Mouse (Mus musculus): Measurements from ENCODE around the gene Fam71e1.

The Fam71e1 gene

DNA sequence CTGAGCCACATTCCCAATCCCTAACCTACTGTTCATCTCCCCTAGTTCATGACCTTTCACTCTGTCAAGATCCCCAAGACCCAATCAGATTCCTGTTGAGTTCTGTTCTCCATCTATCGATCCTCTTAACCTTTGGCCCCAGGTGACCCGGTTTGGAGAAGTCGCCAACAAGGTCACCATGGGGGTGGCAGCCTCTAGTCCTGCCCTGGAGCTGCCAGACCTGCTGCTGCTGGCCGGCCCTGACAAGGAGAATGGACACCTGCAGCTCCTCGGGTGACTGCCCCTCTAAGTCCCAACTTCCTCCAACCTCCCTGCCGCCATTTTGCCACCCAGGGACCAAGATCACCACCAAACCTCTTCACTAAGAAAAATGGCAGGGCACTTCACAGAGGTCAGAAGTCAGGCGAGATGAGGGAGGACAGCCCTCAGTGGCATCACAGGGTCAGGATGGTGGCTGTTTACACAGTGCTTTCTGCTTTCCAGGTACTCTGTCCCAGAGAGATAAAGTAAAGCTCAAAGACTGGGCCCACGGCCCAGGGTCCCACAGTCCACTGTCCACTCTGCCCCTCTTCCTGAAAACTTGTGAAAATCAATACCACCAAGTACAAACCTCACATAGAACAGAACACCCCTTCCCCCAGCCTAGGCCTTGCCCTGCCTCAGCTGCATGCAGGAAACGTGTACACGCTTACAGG lies 1.1 kb downstream of the Fam71e1 start:
- ATAC-seq (ENCODE audit: low TSS enrichment), result no peak

DNA sequence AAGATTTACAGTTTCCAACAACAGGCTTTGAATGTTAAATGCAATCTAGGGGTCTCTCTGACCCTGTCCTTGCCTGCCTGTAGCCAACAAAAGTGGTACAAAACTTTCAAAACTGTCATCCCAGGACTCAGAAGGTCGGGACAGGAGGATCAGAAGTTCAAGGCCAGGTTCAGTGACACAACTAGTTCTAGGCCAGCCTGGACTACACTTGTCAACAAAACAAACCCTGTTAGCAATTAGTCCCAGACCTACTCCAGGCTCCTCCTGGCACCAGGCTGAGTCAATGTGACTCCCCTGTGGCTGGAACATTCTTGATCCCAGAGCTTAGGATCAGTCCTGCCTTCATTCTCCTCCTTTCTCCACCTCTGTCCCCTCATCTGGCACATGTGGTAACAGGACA lies 2.5 kb downstream of the Fam71e1 start:
- no peak for ATAC-seq (ENCODE audit: low TSS enrichment)

- ATAC-seq (ENCODE audit: low TSS enrichment), result no peak
Observed at GRCm38 (mm10) chr7:44500046-44500445, 3.7 kb downstream of the Fam71e1 start.

GRCm38 (mm10) chr7:44501563-44502115 lies 5.3 kb downstream of the Fam71e1 start:
- peak; percentile 75; the same call in 1 of the 2 replicates for ATAC-seq (ENCODE audit: low TSS enrichment)

GRCm38 (mm10) chr7:44507491-44507890 lies 11.1 kb downstream of the Fam71e1 start:
- no peak for ATAC-seq (ENCODE audit: low TSS enrichment)

DNA sequence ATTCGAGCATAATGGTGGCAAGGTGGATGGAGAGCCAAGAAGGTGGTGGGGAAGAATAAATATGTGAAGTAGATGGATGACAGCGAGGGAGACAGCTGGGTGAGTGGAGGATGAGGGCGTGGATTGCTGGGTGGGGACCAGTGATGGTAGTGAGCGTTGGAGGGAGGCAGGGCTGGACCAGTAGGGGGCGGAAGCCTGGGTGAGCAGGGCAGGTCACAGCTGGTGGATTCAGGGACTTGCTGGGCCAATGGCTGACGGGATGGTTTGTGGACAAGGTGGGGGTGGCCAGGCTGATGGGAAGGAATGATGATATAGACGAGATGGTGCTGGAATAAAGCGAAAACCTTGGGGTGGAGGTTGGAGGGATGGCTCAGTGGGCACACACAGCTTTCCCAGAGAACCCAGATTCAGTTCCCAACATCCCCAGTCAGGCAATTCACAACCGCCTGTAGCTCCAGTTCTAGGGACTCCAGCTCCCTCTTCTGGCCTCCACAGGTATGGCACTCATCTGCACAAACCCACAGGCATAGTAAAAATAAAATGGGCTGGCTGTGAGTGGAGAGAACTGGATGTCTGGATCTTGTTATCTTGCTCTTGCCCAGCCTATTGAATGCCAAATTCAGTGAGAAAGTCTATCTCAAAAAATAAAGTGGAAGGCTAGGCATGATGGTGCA lies 23.0 kb downstream of the Fam71e1 start:
- no peak for ATAC-seq (ENCODE audit: low TSS enrichment)

- ATAC-seq (ENCODE audit: low TSS enrichment), result no peak
Observed at GRCm38 (mm10) chr7:44520990-44521389, 24.6 kb downstream of the Fam71e1 start.

- no peak; the same call in 1 of the 2 replicates for ATAC-seq (ENCODE audit: low TSS enrichment)
Observed at GRCm38 (mm10) chr7:44521710-44522109, 25.3 kb downstream of the Fam71e1 start.

GRCm38 (mm10) chr7:44523056-44523455 lies 26.7 kb downstream of the Fam71e1 start:
- ATAC-seq (ENCODE audit: low TSS enrichment), result no peak

- ATAC-seq (ENCODE audit: low TSS enrichment), result no peak
Observed at GRCm38 (mm10) chr7:44524502-44524901, 28.1 kb downstream of the Fam71e1 start, which contains the start of gene Mybpc2. TSS of gene Mybpc2 (minus strand) at chr7:44524656.

DNA sequence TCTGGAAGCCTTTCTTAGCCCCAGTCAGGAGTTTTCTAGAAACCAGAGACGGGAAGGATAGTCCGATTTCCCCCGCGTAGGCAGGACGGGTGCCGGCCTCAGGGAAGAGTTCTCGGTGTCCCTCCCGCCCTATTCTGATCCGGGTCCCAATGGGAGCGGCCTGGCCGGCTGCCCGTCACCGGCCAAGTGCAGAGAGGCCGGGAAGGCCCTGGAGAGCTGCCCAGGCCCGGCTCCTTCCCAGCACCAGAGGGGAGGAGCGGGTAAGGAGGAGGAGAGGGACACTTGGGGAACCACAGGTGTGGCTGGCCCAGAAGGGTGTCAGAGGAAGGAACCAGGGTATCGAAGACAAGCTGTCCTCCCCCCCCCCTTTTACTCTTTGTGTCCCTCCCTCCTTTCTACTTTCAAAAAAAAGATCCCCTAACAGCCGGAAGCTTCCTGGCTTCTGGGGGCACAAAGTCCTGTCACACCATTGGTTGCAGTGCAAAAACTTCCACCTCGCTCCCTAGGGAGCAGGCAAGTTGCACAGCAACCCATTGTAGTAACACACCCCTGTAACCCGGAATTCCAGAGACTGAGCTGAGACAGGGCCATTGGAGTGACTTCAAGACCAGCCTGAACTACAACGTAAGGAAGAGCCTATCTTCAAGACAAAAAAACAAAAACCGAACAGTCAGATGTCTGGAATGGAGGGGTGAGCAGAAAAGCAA lies 28.9 kb downstream of the Fam71e1 start:
- ATAC-seq (ENCODE audit: low TSS enrichment), result no peak

- ATAC-seq (ENCODE audit: low TSS enrichment), result no peak
Observed at GRCm38 (mm10) chr7:44526414-44527154, 30.2 kb downstream of the Fam71e1 start.

DNA sequence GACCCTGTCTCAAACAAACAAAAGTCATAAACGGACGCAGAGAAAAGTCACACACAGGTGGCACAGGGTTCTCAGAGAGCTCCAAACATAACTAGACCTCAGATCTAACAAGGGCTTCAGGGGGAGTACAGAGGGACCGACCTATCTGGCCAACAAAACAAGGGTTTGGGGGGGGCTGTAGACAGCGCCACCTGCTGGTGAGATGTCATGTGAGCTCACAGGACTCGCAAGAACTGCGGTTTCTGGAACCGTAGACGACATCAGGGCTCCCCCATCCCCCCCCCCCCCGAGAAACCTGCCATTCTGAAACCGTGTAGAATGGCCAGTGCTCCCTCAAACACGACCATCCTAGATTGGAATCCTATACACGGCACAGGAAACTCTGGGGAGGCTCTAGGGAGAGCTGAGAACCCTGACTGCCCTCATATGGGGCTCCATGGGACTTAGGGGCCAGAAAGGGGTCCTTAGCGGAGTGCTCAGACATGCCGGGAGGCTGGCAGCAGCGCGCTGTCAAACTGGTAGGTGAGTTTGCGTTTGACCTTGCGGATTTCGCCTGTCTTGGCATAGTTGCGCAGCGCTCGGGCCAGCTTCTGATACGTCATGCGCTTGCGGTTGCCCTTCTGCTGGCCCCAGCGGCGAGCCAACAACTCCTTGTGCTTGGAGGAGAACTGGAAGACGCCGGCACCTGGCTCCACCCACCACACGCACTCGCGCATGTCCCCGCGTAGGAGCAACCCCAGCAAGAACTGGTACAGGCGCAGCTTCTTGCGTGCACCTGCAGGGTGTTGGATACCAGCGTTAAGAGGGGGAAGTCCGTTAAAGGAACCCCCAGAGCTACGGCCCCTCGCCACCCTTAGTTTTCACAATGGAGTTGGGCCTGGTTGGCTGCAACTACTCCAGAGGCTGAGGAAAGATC lies 31.4 kb downstream of the Fam71e1 start:
- ATAC-seq (ENCODE audit: low TSS enrichment), result peak; percentile 94

GRCm38 (mm10) chr7:44529518-44529917 lies 33.1 kb downstream of the Fam71e1 start:
- ATAC-seq (ENCODE audit: low TSS enrichment), result no peak

DNA sequence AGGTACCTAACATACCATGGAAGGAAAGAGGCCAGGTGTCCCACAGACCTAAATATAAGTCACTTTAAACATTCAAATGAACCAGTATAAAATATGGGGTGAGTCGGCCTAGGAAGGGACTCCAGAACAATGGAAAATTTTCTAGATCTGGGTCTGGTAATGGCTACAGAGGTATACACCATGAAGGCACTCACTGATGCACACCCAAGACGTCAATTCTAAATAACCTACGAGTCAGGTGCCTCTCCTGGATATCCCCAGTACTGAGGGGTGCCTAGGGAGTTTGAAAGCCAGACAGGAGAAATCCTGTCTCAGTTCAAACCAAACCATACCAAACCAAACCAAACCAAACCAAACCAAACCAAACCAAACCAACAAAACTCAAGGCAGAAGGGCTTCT lies 34.1 kb downstream of the Fam71e1 start:
- no peak for ATAC-seq (ENCODE audit: low TSS enrichment)

DNA sequence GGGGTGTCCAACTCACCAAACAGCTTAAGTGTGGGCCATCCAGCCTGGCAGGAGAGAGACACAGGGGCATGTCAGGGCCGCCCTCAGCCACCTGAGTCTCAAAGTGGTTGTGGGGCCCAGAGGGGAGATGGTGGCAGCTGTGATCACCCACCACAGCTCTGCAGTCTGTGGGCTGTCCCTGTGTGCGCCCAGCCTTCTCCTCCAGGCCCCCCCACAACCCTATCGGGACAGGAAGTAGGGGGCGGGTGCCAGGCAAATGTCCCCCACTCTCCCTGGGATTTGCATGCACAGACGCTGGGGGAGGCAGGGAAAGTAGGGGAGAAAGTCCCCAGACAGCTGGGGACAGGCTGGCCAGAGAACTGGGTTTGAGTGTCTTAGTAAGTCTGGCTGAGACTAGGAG lies 34.8 kb downstream of the Fam71e1 start:
- no peak for ATAC-seq (ENCODE audit: low TSS enrichment)

DNA sequence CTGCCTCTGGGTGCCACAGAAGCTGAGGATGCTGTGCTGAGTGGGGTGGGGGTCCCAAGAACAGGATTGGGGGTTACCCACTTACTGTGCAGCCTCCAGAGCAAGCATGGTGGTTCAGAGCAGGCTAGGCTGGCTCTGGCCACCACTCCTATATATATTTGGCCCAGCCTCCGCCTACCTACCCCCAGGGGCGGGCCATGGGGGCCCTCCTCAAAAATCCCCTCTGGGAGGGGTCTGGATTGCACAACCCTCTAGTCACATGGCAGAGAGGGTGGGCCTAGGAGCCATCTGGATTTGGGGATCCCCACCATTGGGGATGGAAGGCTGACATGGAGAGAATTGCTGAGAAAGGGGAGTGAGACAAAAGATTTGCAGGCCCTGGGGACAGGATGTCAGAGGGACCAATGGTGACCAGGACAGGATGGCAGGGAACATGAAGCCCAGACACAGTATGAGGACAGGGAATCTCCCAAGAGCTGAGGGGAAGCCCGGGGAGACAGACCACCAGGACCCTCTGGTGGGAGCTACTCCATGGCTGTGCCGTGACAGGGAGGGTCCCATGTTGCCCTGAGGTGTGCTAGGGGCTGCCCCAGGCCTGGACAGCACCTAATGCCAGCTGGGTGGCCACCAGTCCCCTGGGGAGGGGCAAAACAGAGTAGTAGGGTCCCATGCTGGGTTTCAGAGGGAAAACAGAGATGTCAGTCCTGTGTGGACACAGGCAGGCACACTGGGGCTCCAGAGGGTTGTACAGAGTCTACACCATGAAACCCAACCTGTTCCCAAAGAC lies 35.8 kb downstream of the Fam71e1 start, which contains the start of gene Spib:
Spib (minus strand) TSS at position 126 of the 787 bp plus-strand sequence.
- no peak for ATAC-seq (ENCODE audit: low TSS enrichment)

DNA sequence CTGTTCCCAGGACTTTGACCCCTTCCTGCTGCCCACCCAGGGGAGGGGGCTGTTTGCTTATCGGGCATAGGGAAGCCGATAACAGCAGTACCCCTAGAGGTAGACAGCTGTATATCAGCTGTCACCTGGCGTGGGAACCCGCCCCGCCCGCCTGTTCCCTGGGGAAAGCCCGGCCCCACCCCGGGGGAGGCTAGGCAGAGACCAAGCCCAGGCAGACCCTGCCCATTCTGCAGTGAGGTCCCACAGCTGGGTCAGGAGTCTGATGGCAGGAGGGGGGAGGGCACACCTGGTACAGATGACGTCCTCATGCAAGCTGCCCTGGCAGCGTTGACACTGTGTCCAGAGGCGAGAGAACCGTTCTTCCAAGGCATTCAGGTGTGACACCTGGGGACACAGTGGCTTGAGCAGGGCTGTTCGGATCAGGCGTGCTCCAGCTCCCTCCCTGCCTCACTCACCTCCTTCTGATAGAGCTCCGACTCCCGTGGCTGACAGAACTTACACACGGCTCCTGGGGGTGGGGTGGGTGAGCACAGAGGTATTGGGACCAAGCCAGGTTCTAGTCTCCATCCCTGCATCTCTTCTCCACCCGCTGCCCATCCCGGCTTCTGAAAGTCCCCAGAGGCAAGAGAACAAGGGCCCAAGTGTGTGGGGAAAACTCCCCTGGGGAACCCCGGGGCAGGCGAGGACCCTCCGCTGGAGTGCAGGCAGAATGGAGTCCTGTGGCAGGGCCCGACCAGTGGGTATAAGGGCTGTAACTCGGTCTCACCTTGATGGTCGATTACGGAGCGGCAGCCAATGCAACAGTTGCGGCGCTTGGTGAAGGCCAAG lies 36.8 kb downstream of the Fam71e1 start:
- ATAC-seq (ENCODE audit: low TSS enrichment), result no peak

GRCm38 (mm10) chr7:44533746-44534045 lies 37.3 kb downstream of the Fam71e1 start:
- no peak for ATAC-seq (ENCODE audit: low TSS enrichment)

Measured in frontal cortex, adult (tissue).